Mouse (Mus musculus): ENCODE measurements around the gene Mmp10. TPM values are rescaled to one million over a fixed set of nuclear protein-coding genes. Genes with fewer than 3 reads are reported as not detected.

Mmp10 gene
- total RNA-seq, 1 experiment: 0.13 TPM

DNA sequence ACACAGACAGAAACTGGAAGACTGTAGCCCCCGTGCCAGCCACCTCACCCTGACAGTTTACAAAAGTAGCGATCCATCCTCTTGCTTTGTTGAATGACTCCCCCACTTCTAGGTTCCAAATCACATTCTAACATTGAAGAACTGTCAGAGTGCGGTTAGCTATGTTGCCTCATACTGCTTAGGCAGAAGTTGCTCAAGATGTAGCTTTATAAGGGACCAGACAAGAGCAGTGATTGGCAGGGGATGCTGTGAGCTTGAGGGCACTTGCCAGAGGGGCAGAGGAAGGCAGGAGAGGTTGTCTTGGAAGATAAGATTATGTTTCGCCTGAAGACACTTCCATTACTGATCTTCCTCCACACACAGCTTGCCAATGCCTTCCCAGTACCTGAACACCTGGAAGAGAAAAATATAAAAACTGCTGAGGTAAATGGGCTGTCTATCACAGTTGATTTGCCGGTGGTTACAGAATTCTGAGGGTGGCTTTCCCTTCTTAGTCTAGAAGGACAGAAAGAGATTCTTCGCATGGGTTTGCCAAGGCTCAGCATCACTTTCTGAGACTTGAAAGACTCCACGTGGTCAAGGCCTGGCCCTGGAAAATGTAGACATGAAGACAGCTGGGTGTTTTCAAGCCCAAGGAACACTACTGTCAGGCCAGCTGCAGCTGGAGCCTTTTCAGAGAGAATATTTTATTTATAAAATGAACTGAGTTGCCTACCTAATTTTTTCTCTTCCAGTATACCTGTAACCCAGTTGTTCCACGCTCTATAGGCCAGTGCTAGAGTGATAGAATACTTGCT is 56.3 kb downstream of the Mmp10 start, which contains the start of gene Mmp8:
Gene Mmp8 (plus strand): TSS at position 236 of the 797 bp plus-strand sequence.
- no peaks in the 10 kb centered on the region for H3K9me3 ChIP-seq (ENCODE audit: control insufficient read depth, insufficient read depth, low read depth, low read length)

More for the DNA sequence above, 56.3 kb downstream of the Mmp10 start, which contains the start of gene Mmp8:
- TF ChIP-seq ZNF384 (IDR thresholded peaks at IDR 0.05; ENCODE audit: low read depth, low read length): no peak
- no peak for TF ChIP-seq MAFK (IDR thresholded peaks at IDR 0.05; ENCODE audit: insufficient read depth, low read depth, low read length)
- no peak for TF ChIP-seq ZC3H11A (IDR thresholded peaks at IDR 0.05; ENCODE audit: borderline replicate concordance, low read depth, low read length)
- no peak for TF ChIP-seq CHD2 (IDR thresholded peaks at IDR 0.05; ENCODE audit: low read depth, low read length)
- Histone ChIP-seq H3K4me3 (ENCODE audit: insufficient read depth in 1 of 2, low read depth in 1 of 2, low read length in 2 of 2, poor library complexity in 1 of 2, severe bottlenecking in 1 of 2) (no peak within 1 kb of the TSS), H3K9ac (ENCODE audit: insufficient read depth, low read depth, low read length, poor library complexity, severe bottlenecking) (no peak within 1 kb of the TSS), H3K36me3 (ENCODE audit: control insufficient read depth, insufficient read depth, low read length, poor library complexity, severe bottlenecking) (no peaks in the 10 kb centered on the region), H3K4me1 (ENCODE audit: control insufficient read depth in 2 of 2, insufficient read depth in 2 of 2, low read length in 2 of 2, poor library complexity in 1 of 2) (no peaks in the 10 kb centered on the region), H3K27ac (ENCODE audit: insufficient read depth, low read depth, low read length, poor library complexity, severe bottlenecking) (no peak within 1 kb of the TSS)
- in situ Hi-C loops (cut with MboI; ENCODE audit: low sequenced_read_pairs in 2 of 2, unreplicated experiment in 2 of 2): no loop called here
- DNase-seq (ENCODE audit: low read depth, low spot score): no peak

Other genes starting within 250 kb of the Mmp10 start
- not detected in 2 replicates for gene Mmp13, start 229.8 kb upstream of the Mmp10 start, total RNA-seq (2012; rRNA removed)
- 0.13 TPM in 1 of 2 replicates, not detected in the other for gene Mmp12, start 158.0 kb upstream of the Mmp10 start, total RNA-seq (2012; rRNA removed)
- not detected in 2 replicates for gene Mmp1b, start 114.3 kb upstream of the Mmp10 start, total RNA-seq (2012; rRNA removed)
- not detected in 2 replicates for gene Mmp3, start 56.5 kb upstream of the Mmp10 start, total RNA-seq (2012; rRNA removed)
- not detected in 2 replicates for gene Mmp8, start 56.1 kb downstream of the Mmp10 start, total RNA-seq (2012; rRNA removed)
- gene Mmp27, start 69.0 kb downstream of the Mmp10 start, total RNA-seq (2012; rRNA removed): not detected in 2 replicates
- gene Mmp20, start 125.9 kb downstream of the Mmp10 start, total RNA-seq (2012; rRNA removed): 0.16 and 0.18 TPM in 2 replicates
- gene Mmp7, start 189.7 kb downstream of the Mmp10 start, total RNA-seq (2012; rRNA removed): not detected in 2 replicates

Data from ES-E14 (cell line).